15 mouse cellular contexts compared by ENCODE assay signal in the genomic region with DNA sequence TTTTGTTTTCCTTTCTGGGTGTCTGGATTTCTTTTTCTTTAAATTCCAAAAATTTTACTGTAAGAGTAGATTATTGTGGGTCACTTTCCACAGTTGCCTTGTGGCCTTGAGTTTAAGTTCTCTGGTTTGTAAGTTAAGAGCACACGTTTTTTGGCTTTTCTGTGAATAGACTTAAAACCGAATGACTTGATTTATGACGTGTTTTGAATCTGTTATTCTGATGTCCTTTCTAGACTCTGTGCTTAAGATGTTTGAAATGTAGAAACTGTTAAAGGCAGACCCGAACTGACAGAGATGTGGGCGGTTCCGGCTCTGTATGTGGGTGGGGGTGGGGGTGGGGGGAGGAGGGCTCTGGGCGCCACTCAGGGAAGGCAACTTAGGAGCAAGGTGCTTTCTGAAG.
DNase-seq lines count a peak whose midpoint lies in the region; ATAC-seq and TF ChIP-seq lines count a peak whose summit lies in the region.
"Had no signal": no experiment of that assay in that cellular context is flagged by ENCODE, and none has a peak within 500 bp of the region (broad histone marks: within the 10 kb centered on the region; RNA-seq: fewer than 3 reads in every experiment).

No protein-coding gene starts in this region.

- H3K4me2 ChIP-seq in heart, embryonic 15.5 days: peak overlapping the region; percentile 49; the same call in 1 of the 2 replicates
- H3K4me2 ChIP-seq in heart, embryonic 11.5 days: no peak overlapping the region
- H3K4me2 ChIP-seq in limb, embryonic 12.5 days: peak overlapping the region; percentile 89; the same call in 1 of the 2 replicates
- H3K4me2 ChIP-seq in limb, embryonic 14.5 days (replicated peaks; ENCODE audit: low read depth, low read length, severe bottlenecking): peak overlapping the region; percentile 85
- H3K4me2 ChIP-seq: hindbrain, embryonic 15.5 days; liver, embryonic 13.5 days; midbrain, embryonic 15.5 days had no signal

- peaks cover 78% of the 10 kb centered on the region for H3K4me1 ChIP-seq in heart, embryonic 15.5 days (replicated peaks)
- H3K4me1 ChIP-seq in heart, embryonic 11.5 days (ENCODE audit: control insufficient read depth, insufficient read depth, low read length): peaks cover 66% of the 10 kb centered on the region
- peaks cover 95% of the 10 kb centered on the region for H3K4me1 ChIP-seq in limb, embryonic 12.5 days (replicated peaks)
- H3K4me1 ChIP-seq in limb, embryonic 10.5 days: peaks cover 83% of the 10 kb centered on the region
- peaks cover 78% of the 10 kb centered on the region for H3K4me1 ChIP-seq in limb, embryonic 14.5 days (ENCODE audit: control insufficient read depth, insufficient read depth, low read length)

- WGBS in heart, embryonic 15.5 days: 69% methylated on average over 7 of the region's 7 CpGs
- WGBS in heart, embryonic 11.5 days (ENCODE audit: insufficient replicate concordance): 70% methylated on average over 7 of the region's 7 CpGs
- 44% methylated on average over 7 of the region's 7 CpGs for WGBS in limb, embryonic 12.5 days
- WGBS in limb, embryonic 10.5 days: 54% methylated on average over 7 of the region's 7 CpGs
- 33% methylated on average over 7 of the region's 7 CpGs for WGBS in limb, embryonic 14.5 days

- no peak for TF ChIP-seq POLR2A in limb, embryonic 14.5 days (IDR thresholded peaks at IDR 0.05; ENCODE audit: borderline replicate concordance, extremely low read depth, insufficient read depth, insufficient read length)

- H3K27me3 ChIP-seq in heart, embryonic 15.5 days: no peaks in the 10 kb centered on the region
- H3K27me3 ChIP-seq in heart, embryonic 11.5 days (ENCODE audit: control insufficient read depth, insufficient read depth, low read length): no peaks in the 10 kb centered on the region
- H3K27me3 ChIP-seq in limb, embryonic 12.5 days: no peaks in the 10 kb centered on the region
- no peaks in the 10 kb centered on the region for H3K27me3 ChIP-seq in limb, embryonic 10.5 days (ENCODE audit: low read depth, poor library complexity, severe bottlenecking)
- no peaks in the 10 kb centered on the region for H3K27me3 ChIP-seq in limb, embryonic 14.5 days (ENCODE audit: control insufficient read depth, insufficient read depth, low read length)
- H3K27me3 ChIP-seq: hindbrain, embryonic 15.5 days; liver, embryonic 13.5 days; midbrain, embryonic 15.5 days had no signal

- H3K9me3 ChIP-seq in heart, embryonic 15.5 days (replicated peaks): no peaks in the 10 kb centered on the region
- no peaks in the 10 kb centered on the region for H3K9me3 ChIP-seq in heart, embryonic 11.5 days (replicated peaks; ENCODE audit: control insufficient read depth, low read length)
- no peaks in the 10 kb centered on the region for H3K9me3 ChIP-seq in limb, embryonic 12.5 days
- no peaks in the 10 kb centered on the region for H3K9me3 ChIP-seq in limb, embryonic 10.5 days (replicated peaks)
- no peaks in the 10 kb centered on the region for H3K9me3 ChIP-seq in limb, embryonic 14.5 days (ENCODE audit: control insufficient read depth, low read length)
- H3K9me3 ChIP-seq: hindbrain, embryonic 15.5 days; liver, embryonic 13.5 days; midbrain, embryonic 15.5 days had no signal

- H3K4me3 ChIP-seq in heart, embryonic 15.5 days: no peak overlapping the region
- H3K4me3 ChIP-seq in heart, embryonic 11.5 days (ENCODE audit: low read depth, low read length): no peak overlapping the region
- no peak overlapping the region for H3K4me3 ChIP-seq in limb, embryonic 12.5 days (replicated peaks)
- H3K4me3 ChIP-seq in limb, embryonic 10.5 days: no peak overlapping the region
- H3K4me3 ChIP-seq in limb, embryonic 14.5 days (replicated peaks; ENCODE audit: low read length): peak overlapping the region; percentile 84
- H3K4me3 ChIP-seq: hindbrain, embryonic 15.5 days; liver, embryonic 13.5 days; midbrain, embryonic 15.5 days had no signal

- no peak for ATAC-seq in CD4-positive, CD25-positive, alpha-beta regulatory T cell, adult 4 months
- no peak for ATAC-seq in heart, embryonic 15.5 days (replicated peaks; ENCODE audit: insufficient number of reproducible peaks, insufficient read depth, low FRiP score, low read depth)
- ATAC-seq in heart, embryonic 11.5 days (replicated peaks; ENCODE audit: insufficient number of reproducible peaks, low FRiP score, low TSS enrichment): no peak
- no peak for ATAC-seq in limb, embryonic 12.5 days (ENCODE audit: insufficient number of reproducible peaks, insufficient read depth, low FRiP score, low TSS enrichment, low read depth)
- no peak for ATAC-seq in limb, embryonic 14.5 days (ENCODE audit: low FRiP score, low read depth)
- ATAC-seq: midbrain, embryonic 15.5 days had no signal

- H3K36me3 ChIP-seq in heart, embryonic 15.5 days: no peaks in the 10 kb centered on the region
- H3K36me3 ChIP-seq in heart, embryonic 11.5 days (ENCODE audit: control insufficient read depth, insufficient read depth, low read length): peaks cover 2% of the 10 kb centered on the region; the same call in 1 of the 2 replicates
- peaks cover 52% of the 10 kb centered on the region for H3K36me3 ChIP-seq in limb, embryonic 12.5 days
- peaks cover 62% of the 10 kb centered on the region for H3K36me3 ChIP-seq in limb, embryonic 10.5 days
- peaks cover 41% of the 10 kb centered on the region for H3K36me3 ChIP-seq in limb, embryonic 14.5 days (ENCODE audit: control insufficient read depth, insufficient read depth, low read length)
- H3K36me3 ChIP-seq: hindbrain, embryonic 15.5 days; midbrain, embryonic 15.5 days had no signal

- peak; percentile 56 for DNase-seq in CD4-positive, CD25-positive, alpha-beta regulatory T cell, adult 2 months (ENCODE audit: low read depth, low spot score)
- no peak for DNase-seq in limb, embryonic 10.5 days (ENCODE audit: low spot score)
- no peak for DNase-seq in limb, embryonic 14.5 days (ENCODE audit: low spot score)
- DNase-seq in adrenal gland, adult 2 months: no peak
- DNase-seq: cerebellum, adult 11 months; cerebellum, postnatal 25 days; kidney, adult 11 months; liver, embryonic 13.5 days; thymus, postnatal 4 days had no signal

- peak overlapping the region; percentile 74; the same call in 1 of the 2 replicates for H3K27ac ChIP-seq in heart, embryonic 15.5 days
- no peak overlapping the region for H3K27ac ChIP-seq in heart, embryonic 11.5 days (ENCODE audit: low read depth, low read length)
- 0 out of 2 replicates have a peak overlapping the region, but pooled peaks have one; percentile 35 for H3K27ac ChIP-seq in limb, embryonic 12.5 days
- H3K27ac ChIP-seq in limb, embryonic 10.5 days: no peak overlapping the region
- peak overlapping the region; percentile 59 for H3K27ac ChIP-seq in limb, embryonic 14.5 days (replicated peaks; ENCODE audit: low read depth, low read length)
- H3K27ac ChIP-seq: hindbrain, embryonic 15.5 days; liver, embryonic 13.5 days; midbrain, embryonic 15.5 days had no signal

- H3K9ac ChIP-seq in heart, embryonic 15.5 days: no peak overlapping the region
- no peak overlapping the region for H3K9ac ChIP-seq in heart, embryonic 11.5 days (ENCODE audit: low read depth, low read length)
- no peak overlapping the region for H3K9ac ChIP-seq in limb, embryonic 12.5 days (replicated peaks)
- H3K9ac ChIP-seq in limb, embryonic 14.5 days (ENCODE audit: low read depth, low read length, severe bottlenecking): no peak overlapping the region
- H3K9ac ChIP-seq: hindbrain, embryonic 15.5 days; liver, embryonic 13.5 days; midbrain, embryonic 15.5 days had no signal

Comparison
In these comparisons a context has a peak if more than half of its experiments do, and no peak if none do; other contexts are left out.
1. H3K27ac ChIP-seq: peak in heart, embryonic 15.5 days (single experiment), limb, embryonic 12.5 days (single experiment) and limb, embryonic 14.5 days (single experiment); none in heart, embryonic 11.5 days (single experiment) and limb, embryonic 10.5 days (single experiment).